In genomic region chr9:52495483-52496270, GRCm38 (mm10) we compare ENCODE assay signal across 10 mouse cellular contexts.
DNase-seq lines count a peak whose midpoint lies in the region; ATAC-seq and TF ChIP-seq lines count a peak whose summit lies in the region.
"Had no signal": no experiment of that assay in that cellular context is flagged by ENCODE, and none has a peak within 500 bp of the region (broad histone marks: within the 10 kb centered on the region; RNA-seq: fewer than 3 reads in every experiment).

No protein-coding gene starts in this region.

- no peak for ATAC-seq in heart, embryonic 11.5 days (replicated peaks; ENCODE audit: insufficient number of reproducible peaks, low FRiP score, low TSS enrichment)
- ATAC-seq in midbrain, embryonic 14.5 days (ENCODE audit: low FRiP score, low TSS enrichment), result no peak
- no peak for ATAC-seq in midbrain, embryonic 13.5 days
- peak; percentile 78 for ATAC-seq in common myeloid progenitor, adult 5-6 weeks (replicated peaks; ENCODE audit: low read depth, poor library complexity, severe bottlenecking)
- ATAC-seq in stomach, postnatal 0 days (ENCODE audit: low FRiP score, low TSS enrichment), result no peak
- ATAC-seq: forebrain, embryonic 16.5 days had no signal

- DNase-seq in heart, postnatal 4 days, result peak; percentile 13
- peak; percentile 50 for DNase-seq in midbrain, embryonic 14.5 days
- no peak for DNase-seq in stomach, postnatal 0 days (ENCODE audit: low spot score)
- DNase-seq in urinary bladder, adult 18-20 months (ENCODE audit: low spot score in 2 of 2), result no peak
- DNase-seq: kidney, postnatal 25 days had no signal

- no peak overlapping the region for H3K4me2 ChIP-seq in heart, embryonic 11.5 days
- no peak overlapping the region for H3K4me2 ChIP-seq in midbrain, embryonic 14.5 days (ENCODE audit: low read length)
- no peak overlapping the region for H3K4me2 ChIP-seq in midbrain, embryonic 13.5 days (replicated peaks)
- H3K4me2 ChIP-seq in stomach, postnatal 0 days (replicated peaks; ENCODE audit: low read depth), result no peak overlapping the region
- H3K4me2 ChIP-seq: heart, embryonic 15.5 days had no signal

- no peaks in the 10 kb centered on the region for H3K9me3 ChIP-seq in heart, embryonic 11.5 days (replicated peaks; ENCODE audit: control insufficient read depth, low read length)
- H3K9me3 ChIP-seq in midbrain, embryonic 14.5 days (ENCODE audit: control insufficient read depth, low read length), result no peaks in the 10 kb centered on the region
- H3K9me3 ChIP-seq in midbrain, embryonic 13.5 days, result no peaks in the 10 kb centered on the region
- H3K9me3 ChIP-seq in stomach, postnatal 0 days (ENCODE audit: control insufficient read depth, low read length), result no peaks in the 10 kb centered on the region
- H3K9me3 ChIP-seq: heart, embryonic 15.5 days had no signal

- H3K4me1 ChIP-seq in heart, embryonic 11.5 days (ENCODE audit: control insufficient read depth, insufficient read depth, low read length), result no peaks in the 10 kb centered on the region
- no peaks in the 10 kb centered on the region for H3K4me1 ChIP-seq in midbrain, embryonic 14.5 days (ENCODE audit: control insufficient read depth, insufficient read depth, low read length)
- H3K4me1 ChIP-seq in midbrain, embryonic 13.5 days (replicated peaks), result no peaks in the 10 kb centered on the region
- no peaks in the 10 kb centered on the region for H3K4me1 ChIP-seq in stomach, postnatal 0 days (replicated peaks; ENCODE audit: control insufficient read depth, insufficient read depth)
- H3K4me1 ChIP-seq: heart, embryonic 15.5 days had no signal

- H3K27me3 ChIP-seq in heart, embryonic 11.5 days (ENCODE audit: control insufficient read depth, insufficient read depth, low read length), result no peaks in the 10 kb centered on the region
- no peaks in the 10 kb centered on the region for H3K27me3 ChIP-seq in midbrain, embryonic 14.5 days (ENCODE audit: control insufficient read depth, insufficient read depth, low read length)
- H3K27me3 ChIP-seq in midbrain, embryonic 13.5 days, result no peaks in the 10 kb centered on the region
- H3K27me3 ChIP-seq in stomach, postnatal 0 days (ENCODE audit: control insufficient read depth, insufficient read depth, low read length), result no peaks in the 10 kb centered on the region
- H3K27me3 ChIP-seq: heart, embryonic 15.5 days had no signal

- no peaks in the 10 kb centered on the region for H3K36me3 ChIP-seq in heart, embryonic 11.5 days (ENCODE audit: control insufficient read depth, insufficient read depth, low read length)
- no peaks in the 10 kb centered on the region for H3K36me3 ChIP-seq in midbrain, embryonic 14.5 days (ENCODE audit: control insufficient read depth, insufficient read depth, low read length)
- no peaks in the 10 kb centered on the region for H3K36me3 ChIP-seq in midbrain, embryonic 13.5 days
- H3K36me3 ChIP-seq in stomach, postnatal 0 days (ENCODE audit: control insufficient read depth, insufficient read depth, low read length), result no peaks in the 10 kb centered on the region
- H3K36me3 ChIP-seq: heart, embryonic 15.5 days had no signal

- H3K9ac ChIP-seq in heart, embryonic 11.5 days (ENCODE audit: low read depth, low read length), result no peak overlapping the region
- H3K9ac ChIP-seq in midbrain, embryonic 14.5 days (replicated peaks; ENCODE audit: low read length), result no peak overlapping the region
- H3K9ac ChIP-seq in midbrain, embryonic 13.5 days (replicated peaks), result no peak overlapping the region
- H3K9ac ChIP-seq in stomach, postnatal 0 days (ENCODE audit: low read length), result no peak overlapping the region
- H3K9ac ChIP-seq: heart, embryonic 15.5 days had no signal

- H3K4me3 ChIP-seq in heart, embryonic 11.5 days (ENCODE audit: low read depth, low read length), result no peak overlapping the region
- no peak overlapping the region for H3K4me3 ChIP-seq in midbrain, embryonic 14.5 days (replicated peaks; ENCODE audit: low read depth, low read length)
- H3K4me3 ChIP-seq in midbrain, embryonic 13.5 days (replicated peaks), result no peak overlapping the region
- no peak overlapping the region for H3K4me3 ChIP-seq in stomach, postnatal 0 days (ENCODE audit: low read depth, low read length)
- H3K4me3 ChIP-seq: heart, embryonic 15.5 days had no signal

- 55% methylated on average over 8 of the region's 8 CpGs for WGBS in heart, embryonic 11.5 days (ENCODE audit: insufficient replicate concordance)
- WGBS in midbrain, embryonic 14.5 days, result 61% methylated on average over 8 of the region's 8 CpGs
- 60% methylated on average over 8 of the region's 8 CpGs for WGBS in midbrain, embryonic 13.5 days
- 57% methylated on average over 8 of the region's 8 CpGs for WGBS in stomach, postnatal 0 days

- no peak for TF ChIP-seq EP300 in stomach, postnatal 0 days (optimal IDR thresholded peaks at IDR 0.05)

- TF ChIP-seq CTCF in stomach, postnatal 0 days (IDR thresholded peaks at IDR 0.05; ENCODE audit: low read depth), result peak; percentile 58

- no peak overlapping the region for H3K27ac ChIP-seq in heart, embryonic 11.5 days (ENCODE audit: low read depth, low read length)
- no peak overlapping the region for H3K27ac ChIP-seq in midbrain, embryonic 14.5 days (replicated peaks; ENCODE audit: low read depth, low read length)
- no peak overlapping the region for H3K27ac ChIP-seq in midbrain, embryonic 13.5 days
- no peak overlapping the region for H3K27ac ChIP-seq in stomach, postnatal 0 days (replicated peaks)
- H3K27ac ChIP-seq: heart, embryonic 15.5 days had no signal

Comparison
In these comparisons a context has a peak if more than half of its experiments do, and no peak if none do; other contexts are left out.
1. DNase-seq: peak in heart, postnatal 4 days (single experiment) and midbrain, embryonic 14.5 days (single experiment); none in stomach, postnatal 0 days (single experiment) and urinary bladder, adult 18-20 months (0 of 2).